Mouse (Mus musculus): ENCODE measurements around the gene Olfr874. TPM values are rescaled to one million over a fixed set of nuclear protein-coding genes. Genes with fewer than 3 reads are reported as not detected.

Gene Olfr874
- total and polyA plus RNA-seq, 3 experiments, result not detected

- no peaks in the 10 kb centered on the region for H3K9me3 ChIP-seq (replicated peaks; ENCODE audit: insufficient read depth, low read length)
- DNase-seq (ENCODE audit: low read depth, low spot score), result peak; percentile 18
- TF ChIP-seq RAD21 (IDR thresholded peaks at IDR 0.05; ENCODE audit: low read depth, low read length), result peak; percentile 24
- peak; percentile 16 to 33 (median 33); a peak in 5 of 6 replicates for TF ChIP-seq CTCF (IDR thresholded peaks at IDR 0.05 in 2 of 3, conservative IDR thresholded peaks at IDR 0.05 in 1 of 3; ENCODE audit: control insufficient read depth in 1 of 3, insufficient read depth in 1 of 3, low read depth in 2 of 3, low read length in 3 of 3, poor library complexity in 1 of 3, severe bottlenecking in 1 of 3)
- TF ChIP-seq MYB (IDR thresholded peaks at IDR 0.05; ENCODE audit: low read depth, low read length), result no peak
- no peak for TF ChIP-seq HCFC1 (IDR thresholded peaks at IDR 0.05; ENCODE audit: low read depth, low read length)
- peak; percentile 42 for TF ChIP-seq SMC3 (IDR thresholded peaks at IDR 0.05; ENCODE audit: low read depth, low read length)
- TF ChIP-seq UBTF (IDR thresholded peaks at IDR 0.05; ENCODE audit: borderline replicate concordance, insufficient read depth, low read depth, low read length), result no peak
- no peaks in the 10 kb centered on the region for H3K4me1 ChIP-seq (ENCODE audit: control insufficient read depth in 1 of 2, insufficient read depth in 2 of 2, low read length in 2 of 2)
- no peaks in the 10 kb centered on the region for H3K36me3 ChIP-seq (ENCODE audit: control insufficient read depth in 1 of 2, insufficient read depth in 2 of 2, low read length in 2 of 2)
- H3K27me3 ChIP-seq (ENCODE audit: control insufficient read depth in 1 of 2, insufficient read depth in 2 of 2, low read length in 2 of 2), result no peaks in the 10 kb centered on the region; a peak in 1 of 4 replicates
- H3K79me2 ChIP-seq (ENCODE audit: control insufficient read depth, insufficient read depth, low read length, poor library complexity), result no peaks in the 10 kb centered on the region
- H3K4me3 ChIP-seq (ENCODE audit: control insufficient read depth in 1 of 2, insufficient read depth in 1 of 2, low read depth in 2 of 2, low read length in 2 of 2), result no peak overlapping the region
- H3K27ac ChIP-seq (ENCODE audit: control insufficient read depth, low read depth, low read length), result no peak overlapping the region
- no peak overlapping the region for H3K9ac ChIP-seq (ENCODE audit: control insufficient read depth, low read depth, low read length, poor library complexity, severe bottlenecking)
These were observed 17.6 kb downstream of the Olfr874 start for GRCm38 (mm10) chr9:37762541-37762940.

DNA sequence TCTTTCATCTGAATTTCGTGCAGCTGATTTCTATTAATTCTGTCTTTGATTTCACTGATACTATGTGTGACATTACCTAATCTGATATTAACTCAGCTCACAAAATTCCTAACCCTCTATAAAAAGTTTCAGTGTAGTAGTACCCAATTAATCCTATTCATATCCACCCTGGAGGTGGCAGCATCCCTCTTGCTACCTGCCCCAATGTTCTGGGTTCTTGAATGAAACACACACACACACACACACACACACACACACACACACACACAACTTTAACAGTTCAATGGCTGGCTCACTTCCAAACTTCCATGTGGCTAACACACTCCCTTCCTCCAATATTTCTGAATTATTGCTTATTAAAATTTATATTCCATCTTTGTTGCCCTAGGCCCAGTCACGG is 25.8 kb downstream of the Olfr874 start:
- H3K9ac ChIP-seq (ENCODE audit: control insufficient read depth, low read depth, low read length, poor library complexity, severe bottlenecking), result no peak overlapping the region
- H3K79me2 ChIP-seq (ENCODE audit: control insufficient read depth, insufficient read depth, low read length, poor library complexity), result no peaks in the 10 kb centered on the region
- no peak overlapping the region for H3K4me3 ChIP-seq (ENCODE audit: control insufficient read depth in 1 of 2, insufficient read depth in 1 of 2, low read depth in 2 of 2, low read length in 2 of 2)
- H3K27me3 ChIP-seq (ENCODE audit: control insufficient read depth in 1 of 2, insufficient read depth in 2 of 2, low read length in 2 of 2), result no peaks in the 10 kb centered on the region; a peak in 2 of 4 replicates
- no peaks in the 10 kb centered on the region for H3K9me3 ChIP-seq (replicated peaks; ENCODE audit: insufficient read depth, low read length)
- H3K4me1 ChIP-seq (ENCODE audit: control insufficient read depth in 1 of 2, insufficient read depth in 2 of 2, low read length in 2 of 2), result no peaks in the 10 kb centered on the region
- no peak for DNase-seq (ENCODE audit: low read depth, low spot score)
- H3K36me3 ChIP-seq (ENCODE audit: control insufficient read depth in 1 of 2, insufficient read depth in 2 of 2, low read length in 2 of 2), result no peaks in the 10 kb centered on the region
- TF ChIP-seq MAZ (IDR thresholded peaks at IDR 0.05; ENCODE audit: low read depth, low read length) (no peak), CHD2 (IDR thresholded peaks at IDR 0.05; ENCODE audit: low read length) (no peak), BHLHE40 (IDR thresholded peaks at IDR 0.05; ENCODE audit: borderline replicate concordance, low read depth, low read length) (no peak), NELFE (IDR thresholded peaks at IDR 0.05; ENCODE audit: low read depth, low read length) (no peak), MYB (IDR thresholded peaks at IDR 0.05; ENCODE audit: low read depth, low read length) (no peak), POLR2A (IDR thresholded peaks at IDR 0.05; ENCODE audit: control insufficient read depth in 1 of 2, insufficient read depth in 1 of 2, low read depth in 1 of 2, low read length in 2 of 2, poor library complexity in 1 of 2) (no peak), RAD21 (IDR thresholded peaks at IDR 0.05; ENCODE audit: low read depth, low read length) (no peak), GATA1 (IDR thresholded peaks at IDR 0.05; ENCODE audit: low read depth, low read length) (no peak), POLR2AphosphoS5 (IDR thresholded peaks at IDR 0.05; ENCODE audit: borderline replicate concordance, low read depth, low read length) (no peak), MAX (IDR thresholded peaks at IDR 0.05; ENCODE audit: low read length) (no peak), E2F4 (IDR thresholded peaks at IDR 0.05; ENCODE audit: borderline replicate concordance, low read depth, low read length) (no peak), GABPA (IDR thresholded peaks at IDR 0.05; ENCODE audit: low read depth, low read length) (no peak), MXI1 (IDR thresholded peaks at IDR 0.05; ENCODE audit: low read depth, low read length) (no peak), TCF12 (IDR thresholded peaks at IDR 0.05; ENCODE audit: low read depth, low read length) (no peak), CHD1 (IDR thresholded peaks at IDR 0.05; ENCODE audit: low read depth, low read length) (no peak), SMC3 (IDR thresholded peaks at IDR 0.05; ENCODE audit: low read depth, low read length) (no peak), TAL1 (IDR thresholded peaks at IDR 0.05; ENCODE audit: low read length) (no peak), MEF2A (IDR thresholded peaks at IDR 0.05; ENCODE audit: extremely low read depth, insufficient replicate concordance, low read depth, low read length, poor library complexity, severe bottlenecking) (no peak), USF1 (IDR thresholded peaks at IDR 0.05; ENCODE audit: low read depth, low read length) (no peak), ZKSCAN1 (IDR thresholded peaks at IDR 0.05; ENCODE audit: low read depth, low read length) (no peak)
- no peak overlapping the region for H3K27ac ChIP-seq (ENCODE audit: control insufficient read depth, low read depth, low read length)

Data from MEL (cell line).